Comparison of ENCODE assay signal across 8 mouse cellular contexts in the genomic region with DNA sequence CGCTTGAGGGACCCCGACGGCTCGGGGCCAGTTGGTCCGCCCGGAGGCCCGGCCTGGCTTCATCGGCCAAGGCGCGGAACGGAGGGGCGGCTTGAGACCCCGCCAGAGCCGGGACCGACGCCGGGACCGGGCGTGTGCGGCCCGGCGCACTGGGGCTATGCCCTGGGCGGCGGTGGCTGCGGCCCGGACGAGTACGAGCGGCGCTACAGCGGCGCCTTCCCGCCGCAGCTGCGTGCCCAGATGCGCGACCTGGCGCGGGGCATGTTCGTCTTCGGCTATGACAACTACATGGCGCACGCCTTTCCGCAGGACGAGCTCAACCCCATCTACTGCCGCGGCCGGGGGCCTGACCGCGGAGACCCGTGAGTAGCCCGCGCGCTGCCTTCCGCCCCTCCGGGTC. TPM values are rescaled to one million over a fixed set of nuclear protein-coding genes. Genes with fewer than 3 reads are reported as not detected.
DNase-seq lines count a peak whose midpoint lies in the region; ATAC-seq and TF ChIP-seq lines count a peak whose summit lies in the region.

No protein-coding gene starts in this region.

- H3K27me3 ChIP-seq in intestine, postnatal 0 days (replicated peaks; ENCODE audit: control insufficient read depth, insufficient read depth, low read length), result no peaks in the 10 kb centered on the region
- no peaks in the 10 kb centered on the region for H3K27me3 ChIP-seq in lung, embryonic 14.5 days (ENCODE audit: insufficient read depth, low read length)

- WGBS in intestine, postnatal 0 days, result under 1% methylated on average over 48 of the region's 56 CpGs
- WGBS in lung, embryonic 14.5 days, result 0% methylated on average over 54 of the region's 56 CpGs

- no peak for TF ChIP-seq CTCF in intestine, postnatal 0 days (IDR thresholded peaks at IDR 0.05; ENCODE audit: low read depth)
- no peak for TF ChIP-seq CTCF in lung, embryonic 14.5 days (IDR thresholded peaks at IDR 0.05; ENCODE audit: low read depth)

- H3K4me2 ChIP-seq in intestine, postnatal 0 days (replicated peaks; ENCODE audit: low read depth), result peak overlapping the region; percentile 74
- peak overlapping the region; percentile 91 for H3K4me2 ChIP-seq in lung, embryonic 14.5 days

- DNase-seq in ovary, postnatal 14 days (ENCODE audit: low spot score), result peak; percentile 18
- no peak for DNase-seq in ovary, postnatal 36 days (ENCODE audit: low spot score)
- DNase-seq in adrenal gland, postnatal 25 days, result peak; percentile 51
- peak; percentile 24 for DNase-seq in forelimb bud, embryonic 11.5 days (ENCODE audit: low read depth, low spot score)
- DNase-seq in lung, embryonic 14.5 days, result peak; percentile 59
- peak; percentile 50 to 61 for DNase-seq in right cerebral cortex, postnatal 10 days (ENCODE audit: low spot score in 2 of 2)
- DNase-seq in urinary bladder, postnatal 4 days (ENCODE audit: low spot score in 2 of 2), result no peak

- peaks cover 20% of the 10 kb centered on the region; the same call in 1 of the 2 replicates for H3K4me1 ChIP-seq in intestine, postnatal 0 days (replicated peaks; ENCODE audit: control insufficient read depth, insufficient read depth, low read length)
- H3K4me1 ChIP-seq in lung, embryonic 14.5 days (ENCODE audit: insufficient read depth), result peaks cover 6% of the 10 kb centered on the region; the same call in 1 of the 2 replicates

- H3K9me3 ChIP-seq in intestine, postnatal 0 days (ENCODE audit: control insufficient read depth), result no peaks in the 10 kb centered on the region
- H3K9me3 ChIP-seq in lung, embryonic 14.5 days (ENCODE audit: low read depth, low read length), result no peaks in the 10 kb centered on the region

- peak overlapping the region; percentile 92 for H3K9ac ChIP-seq in intestine, postnatal 0 days (ENCODE audit: low read depth, low read length)
- H3K9ac ChIP-seq in lung, embryonic 14.5 days, result peak overlapping the region; percentile 94

- peak overlapping the region; percentile 92 for H3K27ac ChIP-seq in intestine, postnatal 0 days (ENCODE audit: low read depth, low read length)
- H3K27ac ChIP-seq in lung, embryonic 14.5 days (ENCODE audit: low read depth), result peak overlapping the region; percentile 84

- ATAC-seq in intestine, postnatal 0 days, result peak; percentile 44
- ATAC-seq in lung, embryonic 14.5 days (ENCODE audit: insufficient read depth), result no peak; the same call in 1 of the 2 replicates

- peak overlapping the region; percentile 93 for H3K4me3 ChIP-seq in intestine, postnatal 0 days (ENCODE audit: low read depth, low read length)
- H3K4me3 ChIP-seq in lung, embryonic 14.5 days (ENCODE audit: low read depth, low read length), result peak overlapping the region; percentile 90

- no peaks in the 10 kb centered on the region for H3K36me3 ChIP-seq in intestine, postnatal 0 days (ENCODE audit: control insufficient read depth, insufficient read depth)
- peaks cover 3% of the 10 kb centered on the region; the same call in 1 of the 2 replicates for H3K36me3 ChIP-seq in lung, embryonic 14.5 days (ENCODE audit: insufficient read depth)

RNA-seq across cellular contexts. Expression of a gene that starts 0.4 kb away (rescaled TPM):
- 60.2 and 64.4 TPM in 2 replicates for total RNA-seq in adrenal gland, postnatal 25 days (2021)
- 40.4 and 41.3 TPM in 2 replicates for polyA plus RNA-seq in intestine, postnatal 0 days (2015; fragmentation: Nextera tagmentation; extraction: Ambion mirVana)
- polyA plus RNA-seq in lung, embryonic 14.5 days (2014; fragmentation: Nextera tagmentation; extraction: Ambion mirVana), result 36.4 and 41.5 TPM in 2 replicates

RNA-seq across cellular contexts. Expression of a gene that starts 46.0 kb away (rescaled TPM):
- total RNA-seq in adrenal gland, postnatal 25 days (2021), result 103 and 117 TPM in 2 replicates
- 59.5 and 59.6 TPM in 2 replicates for polyA plus RNA-seq in intestine, postnatal 0 days (2015; fragmentation: Nextera tagmentation; extraction: Ambion mirVana)
- 77.9 and 79.6 TPM in 2 replicates for polyA plus RNA-seq in lung, embryonic 14.5 days (2014; fragmentation: Nextera tagmentation; extraction: Ambion mirVana)

Comparison
In these comparisons a context has a peak if more than half of its experiments do, and no peak if none do; other contexts are left out.
1. DNase-seq: peak in ovary, postnatal 14 days (single experiment), adrenal gland, postnatal 25 days (single experiment), forelimb bud, embryonic 11.5 days (single experiment), lung, embryonic 14.5 days (single experiment) and right cerebral cortex, postnatal 10 days (2 of 2); none in ovary, postnatal 36 days (single experiment) and urinary bladder, postnatal 4 days (0 of 2).